Mouse (Mus musculus): ENCODE results near the gene Onecut1. TPM values are rescaled to one million over a fixed set of nuclear protein-coding genes. Genes with fewer than 3 reads are reported as not detected.
A peak's percentile ranks its signal among the peaks of the same experiment; 100 is the strongest.

The Onecut1 gene
- polyA plus RNA-seq, 1 experiment from 2014 or later, result not detected

- H3K4me3 ChIP-seq (ENCODE audit: low read length), result no peak overlapping the region
- no peak overlapping the region for H3K4me2 ChIP-seq (ENCODE audit: low read depth, low read length)
- H3K9ac ChIP-seq (ENCODE audit: low read length), result no peak overlapping the region
- no peaks in the 10 kb centered on the region for H3K9me3 ChIP-seq (ENCODE audit: control insufficient read depth, low read length)
- H3K27ac ChIP-seq (ENCODE audit: low read length), result no peak overlapping the region
- H3K4me1 ChIP-seq (replicated peaks; ENCODE audit: control insufficient read depth, insufficient read depth, low read length), result peaks cover 11% of the 10 kb centered on the region; the same call in 1 of the 2 replicates
- WGBS, result 7% methylated on average over 15 of the region's 15 CpGs
- 0 out of 2 replicates have a peak, but pooled peaks have one; percentile 11 for ATAC-seq (ENCODE audit: low read depth)
- no peaks in the 10 kb centered on the region for H3K36me3 ChIP-seq (ENCODE audit: control insufficient read depth, insufficient read depth, low read length)
- H3K27me3 ChIP-seq (ENCODE audit: control insufficient read depth, insufficient read depth, low read depth, low read length), result peaks cover 68% of the 10 kb centered on the region
Measured at GRCm38 (mm10) chr9:74867641-74868205, 6.0 kb downstream of the Onecut1 start.

GRCm38 (mm10) chr9:74868336-74868950 lies 6.7 kb downstream of the Onecut1 start:
- H3K4me3 ChIP-seq (ENCODE audit: low read length), result no peak overlapping the region
- no peak for ATAC-seq (ENCODE audit: low read depth)
- H3K27ac ChIP-seq (ENCODE audit: low read length), result no peak overlapping the region
- H3K4me2 ChIP-seq (ENCODE audit: low read depth, low read length), result no peak overlapping the region
- H3K36me3 ChIP-seq (ENCODE audit: control insufficient read depth, insufficient read depth, low read length), result no peaks in the 10 kb centered on the region
- H3K9me3 ChIP-seq (ENCODE audit: control insufficient read depth, low read length), result no peaks in the 10 kb centered on the region
- peaks cover 61% of the 10 kb centered on the region for H3K27me3 ChIP-seq (ENCODE audit: control insufficient read depth, insufficient read depth, low read depth, low read length)
- WGBS, result 8% methylated on average over 22 of the region's 22 CpGs
- no peak overlapping the region for H3K9ac ChIP-seq (ENCODE audit: low read length)
- H3K4me1 ChIP-seq (replicated peaks; ENCODE audit: control insufficient read depth, insufficient read depth, low read length), result peaks cover 5% of the 10 kb centered on the region; the same call in 1 of the 2 replicates

DNA sequence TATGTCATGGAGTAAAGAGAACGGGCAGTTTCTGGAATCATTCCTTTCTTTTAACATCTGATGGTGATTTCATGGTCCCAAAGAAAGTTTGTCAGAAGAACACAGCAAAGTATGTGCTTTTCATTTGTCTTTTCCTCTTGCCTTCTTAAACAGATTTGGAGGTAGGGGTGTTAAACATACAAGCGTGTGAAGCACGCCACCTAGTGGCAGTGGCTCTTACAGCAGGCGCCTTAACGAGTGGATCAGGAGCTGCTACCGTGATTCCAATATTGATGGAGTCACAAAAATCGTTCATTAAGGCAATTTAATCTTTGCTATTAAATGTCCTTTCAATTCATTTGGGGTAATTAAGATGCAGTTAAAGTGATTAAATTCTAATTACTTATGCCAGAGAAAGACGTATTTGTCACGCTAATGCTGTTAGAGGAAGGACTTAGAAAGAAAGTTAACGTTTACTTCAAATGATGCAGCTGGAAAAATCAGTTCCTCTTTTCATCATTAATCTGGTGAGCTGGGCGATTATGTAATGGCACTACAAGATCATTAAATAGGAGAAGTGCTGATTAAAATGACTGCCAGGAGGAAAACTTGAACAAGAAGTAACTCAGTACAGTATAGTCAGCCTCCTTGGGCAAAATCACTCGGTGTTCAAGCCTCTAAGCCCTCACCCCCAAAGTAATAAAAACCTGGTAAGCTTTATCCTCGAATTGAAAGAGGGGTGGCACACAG lies 9.4 kb downstream of the Onecut1 start:
- no peak overlapping the region for H3K4me3 ChIP-seq (ENCODE audit: low read length)
- no peak overlapping the region for H3K4me2 ChIP-seq (ENCODE audit: low read depth, low read length)
- H3K9ac ChIP-seq (ENCODE audit: low read length), result no peak overlapping the region
- ATAC-seq (ENCODE audit: low read depth), result no peak
- 22% methylated on average over 13 of the region's 13 CpGs for WGBS
- peaks cover 34% of the 10 kb centered on the region for H3K27me3 ChIP-seq (ENCODE audit: control insufficient read depth, insufficient read depth, low read depth, low read length)
- H3K4me1 ChIP-seq (replicated peaks; ENCODE audit: control insufficient read depth, insufficient read depth, low read length), result peaks cover 5% of the 10 kb centered on the region; the same call in 1 of the 2 replicates
- H3K9me3 ChIP-seq (ENCODE audit: control insufficient read depth, low read length), result no peaks in the 10 kb centered on the region
- H3K36me3 ChIP-seq (ENCODE audit: control insufficient read depth, insufficient read depth, low read length), result no peaks in the 10 kb centered on the region
- no peak overlapping the region for H3K27ac ChIP-seq (ENCODE audit: low read length)

- H3K4me1 ChIP-seq (replicated peaks; ENCODE audit: control insufficient read depth, insufficient read depth, low read length), result no peaks in the 10 kb centered on the region
- no peak overlapping the region for H3K4me3 ChIP-seq (ENCODE audit: low read length)
- no peak for ATAC-seq (ENCODE audit: low read depth)
- no peak overlapping the region for H3K27ac ChIP-seq (ENCODE audit: low read length)
- WGBS, result 73% methylated on average over 6 of the region's 6 CpGs
- no peaks in the 10 kb centered on the region for H3K9me3 ChIP-seq (ENCODE audit: control insufficient read depth, low read length)
- H3K27me3 ChIP-seq (ENCODE audit: control insufficient read depth, insufficient read depth, low read depth, low read length), result no peaks in the 10 kb centered on the region
- no peak overlapping the region for H3K9ac ChIP-seq (ENCODE audit: low read length)
- no peaks in the 10 kb centered on the region for H3K36me3 ChIP-seq (ENCODE audit: control insufficient read depth, insufficient read depth, low read length)
- H3K4me2 ChIP-seq (ENCODE audit: low read depth, low read length), result no peak overlapping the region
Measured at GRCm38 (mm10) chr9:74876328-74876727, 14.6 kb downstream of the Onecut1 start.

- no peak overlapping the region for H3K4me3 ChIP-seq (ENCODE audit: low read length)
- H3K4me2 ChIP-seq (ENCODE audit: low read depth, low read length), result no peak overlapping the region
- ATAC-seq (ENCODE audit: low read depth), result no peak
- no peaks in the 10 kb centered on the region for H3K9me3 ChIP-seq (ENCODE audit: control insufficient read depth, low read length)
- H3K27ac ChIP-seq (ENCODE audit: low read length), result no peak overlapping the region
- H3K27me3 ChIP-seq (ENCODE audit: control insufficient read depth, insufficient read depth, low read depth, low read length), result no peaks in the 10 kb centered on the region
- no peaks in the 10 kb centered on the region for H3K36me3 ChIP-seq (ENCODE audit: control insufficient read depth, insufficient read depth, low read length)
- H3K4me1 ChIP-seq (replicated peaks; ENCODE audit: control insufficient read depth, insufficient read depth, low read length), result no peaks in the 10 kb centered on the region
- 27% methylated on average over 2 of the region's 2 CpGs for WGBS
- no peak overlapping the region for H3K9ac ChIP-seq (ENCODE audit: low read length)
Measured at GRCm38 (mm10) chr9:74877709-74878108, 16.0 kb downstream of the Onecut1 start.

- no peak overlapping the region for H3K27ac ChIP-seq (ENCODE audit: low read length)
- no peaks in the 10 kb centered on the region for H3K9me3 ChIP-seq (ENCODE audit: control insufficient read depth, low read length)
- H3K4me3 ChIP-seq (ENCODE audit: low read length), result no peak overlapping the region
- no peak overlapping the region for H3K4me2 ChIP-seq (ENCODE audit: low read depth, low read length)
- H3K9ac ChIP-seq (ENCODE audit: low read length), result no peak overlapping the region
- no peaks in the 10 kb centered on the region for H3K4me1 ChIP-seq (replicated peaks; ENCODE audit: control insufficient read depth, insufficient read depth, low read length)
- ATAC-seq (ENCODE audit: low read depth), result no peak
- no peaks in the 10 kb centered on the region for H3K36me3 ChIP-seq (ENCODE audit: control insufficient read depth, insufficient read depth, low read length)
- H3K27me3 ChIP-seq (ENCODE audit: control insufficient read depth, insufficient read depth, low read depth, low read length), result no peaks in the 10 kb centered on the region
- WGBS, result 63% methylated on average over 4 of the region's 4 CpGs
Measured at GRCm38 (mm10) chr9:74887866-74888265, 26.1 kb downstream of the Onecut1 start.

DNA sequence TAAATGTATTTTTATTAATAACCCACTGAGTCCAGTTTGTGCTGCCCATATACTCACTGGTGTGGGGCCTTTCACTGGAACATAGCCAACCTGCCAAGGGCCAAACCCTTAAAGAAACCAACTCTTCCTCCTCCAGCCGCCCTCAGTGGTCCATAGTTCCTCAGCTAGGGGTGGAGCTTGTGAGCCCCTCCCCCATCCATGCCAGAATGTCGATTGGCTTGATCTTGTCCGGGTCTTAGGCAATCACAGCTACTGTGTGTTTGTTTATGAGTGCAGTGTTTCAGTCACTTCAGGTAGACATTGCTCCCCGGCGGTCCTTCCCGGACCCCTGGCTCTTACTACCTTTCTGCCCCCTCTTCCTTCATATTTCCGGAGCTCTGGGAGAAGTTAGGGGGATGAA lies 35.0 kb downstream of the Onecut1 start:
- H3K36me3 ChIP-seq (ENCODE audit: control insufficient read depth, insufficient read depth, low read length), result no peaks in the 10 kb centered on the region
- no peak for ATAC-seq (ENCODE audit: low read depth)
- no peak overlapping the region for H3K9ac ChIP-seq (ENCODE audit: low read length)
- no peaks in the 10 kb centered on the region for H3K4me1 ChIP-seq (replicated peaks; ENCODE audit: control insufficient read depth, insufficient read depth, low read length)
- no peak overlapping the region for H3K4me3 ChIP-seq (ENCODE audit: low read length)
- 69% methylated on average over 7 of the region's 7 CpGs for WGBS
- H3K9me3 ChIP-seq (ENCODE audit: control insufficient read depth, low read length), result no peaks in the 10 kb centered on the region
- H3K4me2 ChIP-seq (ENCODE audit: low read depth, low read length), result no peak overlapping the region
- H3K27me3 ChIP-seq (ENCODE audit: control insufficient read depth, insufficient read depth, low read depth, low read length), result no peaks in the 10 kb centered on the region
- H3K27ac ChIP-seq (ENCODE audit: low read length), result no peak overlapping the region

- Histone ChIP-seq H3K9ac (ENCODE audit: low read length) (no peak overlapping the region), H3K4me3 (ENCODE audit: low read length) (no peak overlapping the region), H3K36me3 (ENCODE audit: control insufficient read depth, insufficient read depth, low read length) (no peaks in the 10 kb centered on the region), H3K4me2 (ENCODE audit: low read depth, low read length) (no peak overlapping the region), H3K27ac (ENCODE audit: low read length) (no peak overlapping the region), H3K9me3 (ENCODE audit: control insufficient read depth, low read length) (no peaks in the 10 kb centered on the region), H3K4me1 (replicated peaks; ENCODE audit: control insufficient read depth, insufficient read depth, low read length) (no peaks in the 10 kb centered on the region), H3K27me3 (ENCODE audit: control insufficient read depth, insufficient read depth, low read depth, low read length) (no peaks in the 10 kb centered on the region)
- no peak for ATAC-seq (ENCODE audit: low read depth)
- 72% methylated on average over 4 of the region's 4 CpGs for WGBS
Measured at GRCm38 (mm10) chr9:74897375-74897982, 35.8 kb downstream of the Onecut1 start.

- no peak for ATAC-seq (ENCODE audit: low read depth)
Measured at GRCm38 (mm10) chr9:74900141-74900540, 38.4 kb downstream of the Onecut1 start.

More at GRCm38 (mm10) chr9:74900141-74900540, 38.4 kb downstream of the Onecut1 start:
- H3K9ac ChIP-seq (ENCODE audit: low read length), result no peak overlapping the region
- H3K36me3 ChIP-seq (ENCODE audit: control insufficient read depth, insufficient read depth, low read length), result no peaks in the 10 kb centered on the region
- H3K27ac ChIP-seq (ENCODE audit: low read length), result no peak overlapping the region
- no peak overlapping the region for H3K4me2 ChIP-seq (ENCODE audit: low read depth, low read length)
- H3K27me3 ChIP-seq (ENCODE audit: control insufficient read depth, insufficient read depth, low read depth, low read length), result no peaks in the 10 kb centered on the region
- H3K4me1 ChIP-seq (replicated peaks; ENCODE audit: control insufficient read depth, insufficient read depth, low read length), result 0 out of 2 replicates have a peak, but pooled peaks cover 2% of the 10 kb centered on the region
- no peak overlapping the region for H3K4me3 ChIP-seq (ENCODE audit: low read length)
- H3K9me3 ChIP-seq (ENCODE audit: control insufficient read depth, low read length), result no peaks in the 10 kb centered on the region
- 84% methylated on average over 2 of the region's 2 CpGs for whole genome bisulfite sequencing

All from lung, embryonic 16.5 days (tissue).